Mouse (Mus musculus): ENCODE results near the gene Msto1.
"Not testable (repeated sequence)": the region's sequence is repeated elsewhere in the genome, so short reads cannot be mapped to it uniquely, and the experiment has no call there.

Gene Msto1

GRCm38 (mm10) chr3:88893011-88893410, 20.8 kb downstream of the Msto1 start:
- not testable (repeated sequence) for DNase-seq

GRCm38 (mm10) chr3:88882536-88882935, 31.3 kb downstream of the Msto1 start:
- not testable (repeated sequence) for DNase-seq

GRCm38 (mm10) chr3:88868449-88868848, 45.4 kb downstream of the Msto1 start:
- DNase-seq, result not testable (repeated sequence)

GRCm38 (mm10) chr3:88867177-88867576, 46.6 kb downstream of the Msto1 start:
- DNase-seq, result not testable (repeated sequence)

GRCm38 (mm10) chr3:88866735-88867134, 47.1 kb downstream of the Msto1 start:
- not testable (repeated sequence) for DNase-seq

- no peak for DNase-seq
Observed at GRCm38 (mm10) chr3:88862129-88862528, 51.7 kb downstream of the Msto1 start.

- DNase-seq, result no peak
Observed at GRCm38 (mm10) chr3:88855837-88856236, 58.0 kb downstream of the Msto1 start.

Measured in cerebellum, adult 11 months (tissue).